Mouse (Mus musculus) heart, postnatal 14 days (tissue): ENCODE results near the gene Clps. TPM values are rescaled to one million over a fixed set of nuclear protein-coding genes. Genes with fewer than 3 reads are reported as not detected.

ENCODE experiments used
- microRNA-seq, 2 experiments: library from miRNA; unstranded; fragments of <30 nt; microRNA quantifications; one replicate each; pipeline ENCODE4 v1.2.0; 2021 to 2022
- total RNA-seq, 2 experiments: library from RNA; stranded (reverse); gene quantifications; 2 replicates each; pipeline ENCODE4 v1.2.3; 2021

The Clps gene
- total RNA-seq, 2 experiments from 2014 or later = not detected

Small RNA genes lying within 50 kb of the gene (microRNA-seq; reads per million reads assigned to microRNA genes)
- gene Gm25195 = 0 reads per million in 2 experiments
- gene Mir6969 = 0 reads per million in 2 experiments

Other genes starting within 250 kb of the Clps start
- 10 to 100 TPM; 12.8 to 14.2 TPM for gene Fance, start 247.2 kb downstream of the Clps start, total RNA-seq
- 100 to 1,000 TPM; 411 to 471 TPM for gene Rpl10a, start 232.3 kb downstream of the Clps start, total RNA-seq
- gene Tead3, start 209.9 kb downstream of the Clps start, total RNA-seq = 10 to 100 TPM; 12.3 to 19.2 TPM
- under 1 TPM; 0.41 TPM for gene Tulp1, start 195.5 kb downstream of the Clps start, total RNA-seq
- 10 to 100 TPM; 36.9 to 41.0 TPM for gene Fkbp5, start 43.2 kb downstream of the Clps start, total RNA-seq
- not detected for gene Armc12, start 30.0 kb downstream of the Clps start, total RNA-seq
- not detected for gene Clpsl2, start 11.4 kb downstream of the Clps start, total RNA-seq
- not detected for gene Lhfpl5, start 14.9 kb upstream of the Clps start, total RNA-seq
- gene Srpk1, start 61.9 kb upstream of the Clps start, total RNA-seq = 10 to 100 TPM; 34.9 to 35.2 TPM
- gene Slc26a8, start 129.5 kb upstream of the Clps start, total RNA-seq = under 1 TPM; 0.59 to 0.62 TPM
- gene Mapk14, start 130.6 kb upstream of the Clps start, total RNA-seq = 10 to 100 TPM; 51.2 to 51.4 TPM
- gene AC170998.1, start 165.3 kb upstream of the Clps start, total RNA-seq = 1 to 10 TPM in 1 of 2 experiments, under 1 TPM in 1; 0.98 to 1.4 TPM
- under 1 TPM; 0.17 to 0.33 TPM for gene Mapk13, start 208.5 kb upstream of the Clps start, total RNA-seq
- gene Brpf3, start 240.3 kb upstream of the Clps start, total RNA-seq = 10 to 100 TPM; 17.2 to 18.5 TPM